Mouse (Mus musculus): ENCODE results near the gene Pnkd. TPM values are rescaled to one million over a fixed set of nuclear protein-coding genes. Genes with fewer than 3 reads are reported as not detected.

The Pnkd gene
- total and polyA plus RNA-seq, 3 experiments: 52.5 to 64.2 TPM; not detected in 1

DNA sequence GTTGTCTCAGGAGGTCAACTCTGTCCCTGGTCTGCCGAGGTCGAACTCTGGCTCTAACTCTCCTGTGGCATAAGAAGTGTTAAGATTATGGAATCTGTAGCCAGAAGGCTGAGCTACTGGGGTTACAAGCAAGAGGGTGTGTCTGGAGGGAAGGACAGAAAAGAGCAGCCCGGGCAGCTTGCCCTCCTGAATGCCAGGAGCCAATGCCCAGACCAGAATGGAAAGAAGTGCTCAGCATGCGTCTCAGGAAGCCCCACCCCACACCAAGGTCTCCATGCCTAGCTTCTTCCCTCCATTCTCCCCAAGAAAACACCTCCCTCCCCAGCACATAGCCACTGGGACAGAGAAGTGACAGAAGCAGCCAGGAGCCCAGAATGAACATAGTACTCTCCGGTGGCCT lies 14.3 kb downstream of the Pnkd start:
- DNase-seq (ENCODE audit: low read depth, low spot score): no peak
- no peaks in the 10 kb centered on the region for H3K27me3 ChIP-seq (ENCODE audit: control insufficient read depth in 1 of 2, insufficient read depth in 2 of 2, low read length in 2 of 2)
- no peak overlapping the region for H3K9ac ChIP-seq (ENCODE audit: control insufficient read depth, low read depth, low read length, poor library complexity, severe bottlenecking)
- peaks cover 18% of the 10 kb centered on the region for H3K79me2 ChIP-seq (ENCODE audit: control insufficient read depth, insufficient read depth, low read length, poor library complexity)
- no peak for TF ChIP-seq NRF1 (IDR thresholded peaks at IDR 0.05; ENCODE audit: insufficient read depth, low read depth, low read length, poor library complexity, severe bottlenecking)
- no peak for TF ChIP-seq MAFK (IDR thresholded peaks at IDR 0.05; ENCODE audit: borderline replicate concordance, low read depth, low read length)
- no peak for TF ChIP-seq CHD1 (IDR thresholded peaks at IDR 0.05; ENCODE audit: low read depth, low read length)
- TF ChIP-seq E2F4 (IDR thresholded peaks at IDR 0.05; ENCODE audit: borderline replicate concordance, low read depth, low read length): no peak
- TF ChIP-seq CTCF (IDR thresholded peaks at IDR 0.05 in 2 of 3, conservative IDR thresholded peaks at IDR 0.05 in 1 of 3; ENCODE audit: control insufficient read depth in 1 of 3, insufficient read depth in 1 of 3, low read depth in 2 of 3, low read length in 3 of 3, poor library complexity in 1 of 3, severe bottlenecking in 1 of 3): no peak
- TF ChIP-seq GATA1 (IDR thresholded peaks at IDR 0.05; ENCODE audit: low read depth, low read length): no peak
- TF ChIP-seq TAL1 (IDR thresholded peaks at IDR 0.05; ENCODE audit: low read length): no peak
- no peaks in the 10 kb centered on the region for H3K9me3 ChIP-seq (replicated peaks; ENCODE audit: insufficient read depth, low read length)
- peaks cover 13 to 43% of the 10 kb centered on the region in 2 experiments for H3K4me1 ChIP-seq (ENCODE audit: control insufficient read depth in 1 of 2, insufficient read depth in 2 of 2, low read length in 2 of 2)
- peaks cover 0 to 25% of the 10 kb centered on the region in 2 experiments; a peak in 3 of 4 replicates for H3K36me3 ChIP-seq (ENCODE audit: control insufficient read depth in 1 of 2, insufficient read depth in 2 of 2, low read length in 2 of 2)
- H3K27ac ChIP-seq (ENCODE audit: control insufficient read depth, low read depth, low read length): no peak overlapping the region
- no peak overlapping the region for H3K4me3 ChIP-seq (ENCODE audit: control insufficient read depth in 1 of 2, insufficient read depth in 1 of 2, low read depth in 2 of 2, low read length in 2 of 2)

DNA sequence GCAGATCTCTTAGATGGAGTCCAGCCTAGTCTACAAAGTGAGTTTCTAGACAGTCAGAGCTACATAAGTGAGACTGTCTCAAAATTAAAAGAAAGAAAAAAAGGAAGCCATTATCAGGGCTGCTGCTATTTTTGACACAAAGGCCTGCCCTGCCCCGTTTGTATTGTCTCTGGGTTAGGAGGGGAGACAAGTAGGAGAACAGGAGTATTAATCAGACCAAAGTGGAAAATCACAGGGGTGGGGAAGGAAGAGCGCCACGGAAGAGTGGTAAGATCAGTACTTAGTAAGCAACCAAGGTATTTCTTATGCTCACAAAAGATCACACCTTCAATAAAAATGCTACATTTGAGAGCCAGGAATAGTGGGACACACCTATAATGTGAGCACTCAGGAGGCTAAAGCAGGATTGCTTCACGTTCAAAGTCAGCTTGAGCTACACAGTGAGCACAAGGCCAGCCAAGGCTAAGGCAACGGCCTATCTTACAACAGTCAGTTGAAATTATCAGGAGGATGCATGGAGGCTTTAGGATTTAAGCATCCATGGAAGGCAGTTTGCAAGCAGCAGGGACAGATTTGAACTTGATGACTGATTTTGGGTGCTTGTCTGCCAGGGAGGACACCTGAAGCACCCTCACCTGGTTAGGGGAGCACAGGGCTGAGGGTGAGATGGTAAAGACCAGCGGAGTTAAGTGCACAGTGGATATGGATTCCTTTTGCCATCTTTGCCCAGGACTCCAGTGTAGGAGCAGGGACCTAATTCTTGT lies 15.8 kb downstream of the Pnkd start:
- H3K9me3 ChIP-seq (replicated peaks; ENCODE audit: insufficient read depth, low read length): no peaks in the 10 kb centered on the region
- no peak for TF ChIP-seq MYC (IDR thresholded peaks at IDR 0.05; ENCODE audit: low read depth, low read length)
- no peak for TF ChIP-seq KAT2A (conservative IDR thresholded peaks at IDR 0.05; ENCODE audit: low read depth, low read length)
- no peak for TF ChIP-seq TBP (IDR thresholded peaks at IDR 0.05; ENCODE audit: low read depth, low read length)
- TF ChIP-seq TCF12 (IDR thresholded peaks at IDR 0.05; ENCODE audit: low read depth, low read length): no peak
- no peak for TF ChIP-seq ETS1 (IDR thresholded peaks at IDR 0.05; ENCODE audit: low read depth, low read length)
- TF ChIP-seq ELF1 (IDR thresholded peaks at IDR 0.05; ENCODE audit: low read depth, low read length): no peak
- no peak for TF ChIP-seq UBTF (IDR thresholded peaks at IDR 0.05; ENCODE audit: borderline replicate concordance, insufficient read depth, low read depth, low read length)
- no peak for TF ChIP-seq E2F4 (IDR thresholded peaks at IDR 0.05; ENCODE audit: borderline replicate concordance, low read depth, low read length)
- TF ChIP-seq GATA1 (IDR thresholded peaks at IDR 0.05; ENCODE audit: low read depth, low read length): no peak
- no peak for TF ChIP-seq EP300 (IDR thresholded peaks at IDR 0.05; ENCODE audit: low read depth in 1 of 2, low read length in 2 of 2)
- TF ChIP-seq NELFE (IDR thresholded peaks at IDR 0.05; ENCODE audit: low read depth, low read length): no peak
- TF ChIP-seq TAL1 (IDR thresholded peaks at IDR 0.05; ENCODE audit: low read length): no peak
- no peak for TF ChIP-seq CHD2 (IDR thresholded peaks at IDR 0.05; ENCODE audit: low read length)
- no peak for TF ChIP-seq POLR2AphosphoS2 (IDR thresholded peaks at IDR 0.05; ENCODE audit: low read length)
- TF ChIP-seq JUND (IDR thresholded peaks at IDR 0.05; ENCODE audit: low read depth, low read length): no peak
- H3K36me3 ChIP-seq (ENCODE audit: control insufficient read depth in 1 of 2, insufficient read depth in 2 of 2, low read length in 2 of 2): peaks cover 0 to 22% of the 10 kb centered on the region in 2 experiments; a peak in 2 of 4 replicates
- H3K4me3 ChIP-seq (ENCODE audit: control insufficient read depth in 1 of 2, insufficient read depth in 1 of 2, low read depth in 2 of 2, low read length in 2 of 2): no peak overlapping the region
- H3K79me2 ChIP-seq (ENCODE audit: control insufficient read depth, insufficient read depth, low read length, poor library complexity): peaks cover 18% of the 10 kb centered on the region
- H3K9ac ChIP-seq (ENCODE audit: control insufficient read depth, low read depth, low read length, poor library complexity, severe bottlenecking): no peak overlapping the region
- no peak for DNase-seq (ENCODE audit: low read depth, low spot score)
- H3K27ac ChIP-seq (ENCODE audit: control insufficient read depth, low read depth, low read length): no peak overlapping the region
- peaks cover 8 to 39% of the 10 kb centered on the region in 2 experiments for H3K4me1 ChIP-seq (ENCODE audit: control insufficient read depth in 1 of 2, insufficient read depth in 2 of 2, low read length in 2 of 2)
- no peaks in the 10 kb centered on the region for H3K27me3 ChIP-seq (ENCODE audit: control insufficient read depth in 1 of 2, insufficient read depth in 2 of 2, low read length in 2 of 2)

All from MEL (cell line).